Mouse (Mus musculus) ovary, adult 18-20 months (tissue): ENCODE results near the gene B3galt4.
"Not testable (repeated sequence)": the region's sequence is repeated elsewhere in the genome, so short reads cannot be mapped to it uniquely, and the experiment has no call there.

Experiments
- DNase-seq: peaks from one replicate; pipeline ENCODE4 v3.0.0; 2022; ENCODE audit warnings: low spot score, mixed read lengths

Gene B3galt4

GRCm38 (mm10) chr17:33951021-33951946 is at the start of gene B3galt4:
Gene B3galt4, minus strand, starts transcription at chr17:33951488.
- peak; percentile 79 for DNase-seq

- DNase-seq = not testable (repeated sequence)
Measured at GRCm38 (mm10) chr17:34000796-34001195, 49.5 kb upstream of the B3galt4 start.

DNA sequence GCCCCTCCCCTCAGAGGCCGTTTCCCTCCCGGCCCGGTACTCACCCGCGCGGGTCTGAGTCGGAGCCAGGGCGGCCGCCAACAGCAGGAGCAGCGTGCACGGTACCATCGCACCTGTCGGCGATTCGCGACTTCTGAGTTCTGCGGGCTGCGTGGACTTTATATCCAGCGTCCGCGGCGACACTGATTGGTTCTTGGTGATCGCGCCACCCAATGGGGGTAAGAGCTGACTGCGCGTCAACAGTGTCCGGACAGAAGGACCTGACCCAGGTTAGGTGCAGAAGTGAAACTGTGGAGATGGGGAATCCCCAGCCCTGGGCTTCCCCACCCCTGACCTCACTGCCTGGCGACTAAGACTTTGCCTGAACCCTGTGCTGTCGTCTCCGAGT is 48.9 kb upstream of the B3galt4 start, which contains the start of gene H2-K1:
H2-K1 (minus strand) TSS at position 198 of the 388 bp plus-strand sequence.
- DNase-seq = peak; percentile 85

- no peak for DNase-seq
Measured at GRCm38 (mm10) chr17:33999341-34000149, 48.3 kb upstream of the B3galt4 start.

GRCm38 (mm10) chr17:33998697-33999096 is 47.4 kb upstream of the B3galt4 start:
- not testable (repeated sequence) for DNase-seq

- not testable (repeated sequence) for DNase-seq
Measured at GRCm38 (mm10) chr17:33997025-33997424, 45.7 kb upstream of the B3galt4 start.

DNA sequence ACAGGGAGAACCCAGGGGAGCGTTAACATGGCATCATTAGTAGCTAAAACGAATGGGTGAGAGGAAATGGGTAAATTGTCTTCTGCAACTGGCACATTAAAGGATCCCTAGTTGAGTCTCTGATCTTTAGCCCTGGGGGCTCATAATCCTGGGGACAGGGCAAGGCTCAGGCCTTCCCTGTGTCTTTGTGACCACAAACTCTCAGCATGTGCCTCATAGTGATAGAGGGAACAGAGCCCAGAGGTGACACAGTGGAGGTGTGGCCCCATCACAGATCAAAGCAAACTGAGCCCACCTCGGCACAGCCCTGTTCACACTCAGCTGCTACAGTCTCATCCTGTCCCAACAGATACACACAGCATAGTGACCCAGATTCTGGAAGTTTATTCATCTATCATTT is 44.4 kb upstream of the B3galt4 start:
- no peak for DNase-seq

- DNase-seq = no peak
Measured at GRCm38 (mm10) chr17:33994959-33995358, 43.7 kb upstream of the B3galt4 start.

DNA sequence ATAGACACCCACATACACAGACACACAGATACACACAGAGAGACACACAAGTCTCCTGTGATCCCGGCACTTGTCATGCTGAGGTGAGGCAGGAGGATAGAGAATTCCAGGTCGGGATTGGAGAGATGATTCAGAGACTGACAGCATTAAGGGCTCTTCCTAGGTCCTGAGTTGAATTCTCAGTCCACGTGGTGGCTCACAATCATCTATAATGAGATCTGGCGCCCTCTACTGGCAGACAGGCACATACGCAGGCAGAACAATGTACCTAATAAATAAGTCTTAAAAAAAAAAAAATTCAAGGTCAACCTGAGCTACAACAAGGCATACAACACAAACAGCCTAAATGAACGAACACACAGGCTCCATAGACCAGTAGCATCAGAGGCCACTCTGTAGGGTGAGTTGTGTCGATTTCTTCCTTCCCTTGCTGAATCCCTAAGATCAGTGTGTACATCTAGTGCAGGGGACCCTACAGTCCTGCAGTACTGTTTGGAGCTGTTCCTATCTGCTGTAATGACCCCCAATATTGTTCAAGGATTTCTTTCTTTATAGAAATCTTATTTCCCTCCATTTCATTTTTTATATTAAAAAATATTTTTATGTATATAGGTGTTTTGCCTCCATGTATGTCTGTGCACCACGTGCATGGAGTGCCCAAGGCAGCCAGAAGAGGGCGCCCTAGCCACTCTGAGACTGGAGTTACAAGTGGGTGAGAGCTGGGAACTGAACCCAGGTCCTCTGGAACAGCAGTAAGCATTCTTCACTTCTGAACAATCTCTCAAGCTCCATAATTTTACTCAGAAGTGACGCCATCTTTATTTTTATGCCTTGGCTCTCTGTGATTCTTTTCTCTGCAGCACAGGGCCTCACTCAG is 40.7 kb upstream of the B3galt4 start:
- DNase-seq = no peak

DNA sequence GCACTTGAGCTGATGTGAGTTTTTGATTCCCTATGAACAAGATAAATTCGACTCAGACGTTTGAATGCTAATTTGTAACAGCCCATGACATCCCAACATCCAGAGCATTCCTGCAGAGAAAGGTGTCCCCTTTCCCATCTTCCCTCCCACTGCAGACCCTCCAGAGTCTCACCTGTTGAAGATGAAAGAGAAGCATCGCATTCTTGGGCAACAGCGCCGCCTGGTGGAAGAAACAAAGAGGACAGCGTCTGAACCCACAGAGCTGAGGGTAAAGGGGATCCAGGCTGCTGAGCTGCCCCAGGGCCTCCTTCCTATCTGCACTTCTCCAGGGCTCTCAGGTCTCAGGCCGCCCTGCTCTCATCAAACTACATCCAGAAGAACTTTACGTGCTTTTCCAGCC is 30.8 kb upstream of the B3galt4 start:
- DNase-seq = not testable (repeated sequence)

DNA sequence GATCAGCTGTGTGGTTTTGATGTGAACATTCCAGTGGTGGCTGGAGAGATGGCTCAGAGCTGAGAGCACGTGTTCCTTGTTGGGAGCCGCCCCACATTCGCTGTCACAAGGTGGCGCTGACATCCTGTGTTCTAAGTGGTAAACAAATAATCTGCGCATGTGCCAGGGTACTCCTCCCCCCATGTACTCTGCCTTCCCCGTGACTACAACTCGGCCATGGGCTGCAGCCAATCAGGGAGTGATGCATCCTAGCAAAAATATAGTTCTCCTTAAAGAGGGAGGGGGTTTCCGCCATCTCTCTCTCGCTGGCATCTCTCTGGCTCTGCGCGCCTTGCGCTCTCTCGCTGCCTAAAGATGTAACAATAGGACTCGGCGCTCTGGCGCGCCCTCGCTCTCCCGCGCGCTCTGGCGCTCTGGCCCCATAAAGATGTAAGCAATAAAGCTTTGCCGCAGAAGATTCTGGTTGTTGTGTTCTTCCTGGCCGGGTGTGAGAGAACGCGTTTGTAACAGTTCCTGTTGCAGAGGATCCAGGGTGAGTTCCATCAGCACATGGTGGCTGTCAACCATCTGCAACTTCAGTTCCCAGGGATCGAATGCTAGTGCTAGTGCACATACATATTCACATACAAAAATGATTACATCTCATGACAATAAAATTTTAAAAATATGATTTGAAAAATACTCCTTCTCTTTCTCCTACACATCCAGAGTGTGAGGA is 30.1 kb upstream of the B3galt4 start:
- DNase-seq = peak; percentile 80

DNA sequence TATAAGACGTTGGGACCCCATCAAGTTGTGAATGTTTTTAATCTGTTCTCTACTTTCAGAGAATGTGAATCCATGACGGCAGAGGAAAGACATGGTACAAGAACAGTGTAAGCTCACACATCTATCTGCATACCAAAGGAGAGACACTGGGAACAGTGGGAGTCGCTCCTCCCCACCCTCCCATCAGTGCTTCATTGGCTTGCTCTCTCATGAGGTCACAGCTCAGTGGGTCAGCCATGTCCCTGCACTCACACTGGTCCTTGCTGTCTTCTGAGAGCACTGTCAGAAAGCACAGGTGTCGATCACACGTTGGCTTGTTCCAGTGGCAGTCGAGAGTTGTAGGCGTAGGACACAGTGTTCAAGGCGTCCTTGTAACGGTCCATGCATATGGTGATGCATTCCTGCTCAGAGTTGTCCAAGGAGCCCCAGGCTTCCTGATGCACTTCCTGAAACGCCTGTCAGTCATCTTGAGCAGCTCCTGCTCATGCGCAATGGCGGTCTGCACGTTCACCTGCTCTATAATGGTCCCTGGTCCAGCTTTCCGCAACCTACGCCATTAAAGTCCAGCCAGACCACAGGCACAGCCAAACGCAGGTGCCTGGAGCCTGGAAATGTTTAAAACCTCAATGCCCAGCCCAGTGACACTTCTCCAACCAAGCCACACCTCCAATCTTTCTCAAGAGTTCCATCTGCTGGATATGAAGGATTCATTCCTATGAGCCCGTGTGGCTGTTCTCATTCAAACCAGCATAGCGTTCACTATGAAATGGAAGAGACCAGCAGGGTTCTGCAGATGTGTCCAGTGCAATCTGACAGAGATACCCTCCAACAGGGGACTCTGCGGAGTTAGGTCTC is 29.1 kb upstream of the B3galt4 start:
- DNase-seq = no peak

DNA sequence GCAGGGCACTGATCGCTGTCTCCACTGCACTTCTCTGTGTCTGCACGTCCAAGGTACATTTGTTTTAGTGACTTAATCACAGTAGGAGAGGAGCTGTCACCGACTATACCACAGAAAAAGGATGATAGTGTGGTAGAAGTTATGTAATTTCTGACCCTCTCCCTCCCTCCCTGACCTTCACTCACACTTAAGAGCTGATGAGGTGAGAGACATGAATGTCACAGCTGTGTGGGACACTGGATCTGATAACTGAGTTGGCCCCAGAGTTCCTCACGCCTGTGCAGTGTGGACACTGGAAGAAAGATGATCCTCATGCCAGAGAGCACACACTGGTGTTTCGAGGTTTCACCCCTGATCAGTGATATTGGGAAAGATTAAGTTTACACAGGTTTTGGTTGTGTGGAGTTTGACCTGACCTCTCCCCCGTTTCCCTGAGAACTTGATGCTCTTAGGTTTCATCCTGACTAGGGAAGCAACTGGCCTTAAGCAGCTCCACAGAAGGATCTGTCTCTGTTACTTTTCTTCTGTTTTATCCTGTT is 28.3 kb upstream of the B3galt4 start:
- no peak for DNase-seq

DNA sequence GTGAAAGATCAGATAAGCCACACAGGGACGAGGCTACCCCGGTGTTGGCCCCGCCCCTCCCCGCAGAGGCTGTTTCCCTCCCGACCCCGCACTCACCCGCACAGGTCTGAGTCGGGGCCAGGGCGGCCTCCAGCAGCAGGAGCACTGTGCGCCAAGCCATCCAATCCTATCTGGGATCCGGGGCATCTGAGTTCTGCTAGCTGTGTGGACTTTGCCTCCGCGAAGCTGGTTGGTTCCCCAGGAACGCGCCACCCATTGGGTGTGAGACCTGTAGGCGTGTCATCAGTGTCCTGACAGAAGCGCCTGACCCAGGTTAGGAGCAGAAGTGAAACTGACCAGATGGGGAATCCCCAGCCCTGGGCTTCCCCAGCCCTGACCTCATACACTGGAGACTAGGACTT is 27.3 kb upstream of the B3galt4 start:
- no peak for DNase-seq

DNA sequence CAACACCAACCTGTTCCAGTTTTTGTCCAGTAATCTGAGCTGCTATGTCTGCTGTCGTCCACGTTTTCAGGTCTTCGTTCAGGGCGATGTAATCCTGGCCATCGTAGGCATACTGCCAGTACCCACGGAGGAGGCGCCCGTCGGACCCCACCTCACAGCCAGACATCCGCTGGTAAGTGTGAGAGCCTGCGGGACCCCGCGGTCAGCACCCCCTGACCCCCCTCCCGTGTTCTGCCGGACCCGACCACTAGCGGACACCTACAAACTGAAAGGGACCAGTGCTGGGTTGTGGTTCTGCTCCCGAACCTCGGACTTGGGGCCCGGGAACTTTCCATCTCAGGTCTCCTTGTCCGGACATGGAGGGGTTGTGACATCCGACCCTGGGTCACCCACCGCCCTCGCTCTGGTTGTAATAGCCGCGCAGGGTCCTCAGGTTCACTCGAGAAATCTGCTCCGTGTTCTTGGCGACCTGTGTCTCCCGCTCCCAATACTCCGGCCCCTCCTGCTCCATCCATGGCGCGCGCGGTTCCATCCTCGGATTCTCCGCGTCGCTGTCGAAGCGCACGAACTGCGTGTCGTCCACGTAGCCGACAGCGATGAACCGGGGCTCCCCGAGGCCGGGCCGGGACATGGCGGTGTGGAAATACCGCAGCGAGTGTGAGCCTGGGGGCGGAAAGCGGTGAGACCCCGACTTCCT is 26.7 kb upstream of the B3galt4 start:
- DNase-seq = no peak

DNA sequence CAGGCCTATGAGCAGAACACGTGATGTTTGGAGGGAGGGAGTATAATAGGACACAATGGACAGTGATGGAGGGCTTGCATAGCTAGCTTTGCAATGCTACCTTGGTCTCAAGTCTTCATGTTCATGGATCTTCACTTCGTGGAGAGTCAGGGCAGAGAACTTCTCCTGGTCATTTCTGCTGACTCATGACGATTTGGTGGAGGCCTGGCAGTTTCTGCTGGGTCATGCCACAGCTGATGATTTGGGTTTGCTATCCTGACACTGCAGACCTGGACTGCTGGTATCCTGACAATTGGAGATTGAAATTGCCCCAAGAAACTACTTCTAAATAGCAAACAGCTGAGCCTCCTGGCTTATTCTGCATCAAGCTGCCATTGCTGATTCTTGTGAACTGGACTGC is 22.3 kb upstream of the B3galt4 start:
- no peak for DNase-seq

- no peak for DNase-seq
Measured at GRCm38 (mm10) chr17:33972691-33973090, 21.4 kb upstream of the B3galt4 start.

GRCm38 (mm10) chr17:33969394-33969793 is 18.1 kb upstream of the B3galt4 start:
- DNase-seq = no peak

GRCm38 (mm10) chr17:33968927-33969326 is 17.6 kb upstream of the B3galt4 start:
- DNase-seq = no peak
